Mouse (Mus musculus) megakaryocyte, embryonic 14.5 days (primary cell): Measurements from ENCODE around the gene Plgrkt.

Experiments used
- FLI1 ChIP-seq: IDR thresholded peaks from 2 replicates; pipeline ENCODE4 v1.6.1; 2012; ENCODE audit warnings: low read length, inconsistent platforms, mixed read lengths
- GATA1 ChIP-seq: IDR thresholded peaks from 3 replicates; pipeline ENCODE4 v1.6.1; 2012; ENCODE audit warnings: mixed read lengths, low read length, inconsistent platforms, borderline replicate concordance

GRCm38 (mm10) chr19:29383368-29383767, 16.2 kb upstream of the Plgrkt start:
- no peak for TF ChIP-seq GATA1
- TF ChIP-seq FLI1 = no peak
